Mouse (Mus musculus) heart, postnatal 25 days (tissue): Measurements from ENCODE around the gene Slc31a1. TPM values are rescaled to one million over a fixed set of nuclear protein-coding genes. Genes with fewer than 3 reads are reported as not detected.

Experiments used
- DNase-seq: peaks from one replicate; pipeline ENCODE4 v3.0.0; 2022; ENCODE audit warnings: low spot score
- intact Hi-C: fragments of 180-260 bp; cut with DNase I; formaldehyde crosslinking; loops from one replicate; pipeline ENCODE4 v1.15.1; 2025
- total RNA-seq, 2 experiments: library from RNA; stranded (reverse); gene quantifications; 2 replicates each; pipeline ENCODE4 v1.2.3; 2021

The Slc31a1 gene
- 10 to 100 TPM; 22.0 to 22.8 TPM for total RNA-seq

- intact Hi-C loops: loop anchor here (2.0 kb wide), 1 partner anchor 49 kb away; the partner anchor contains the start of genes Cdc26 and Prpf4
- peak; percentile 95 for DNase-seq
Observed at GRCm38 (mm10) chr4:62360088-62360804, at the start of gene Slc31a1, which contains the start of gene Fkbp15. Gene Slc31a1 (plus strand): TSS chr4:62360727. Gene Fkbp15 (minus strand): TSS chr4:62360548.

- intact Hi-C loops: no loop called here
- no peak for DNase-seq
Observed at GRCm38 (mm10) chr4:62312821-62313220, 47.7 kb upstream of the Slc31a1 start.

GRCm38 (mm10) chr4:62313641-62314211 lies 46.8 kb upstream of the Slc31a1 start:
- no peak for DNase-seq
- intact Hi-C loops: no loop called here

GRCm38 (mm10) chr4:62314516-62314915 lies 46.0 kb upstream of the Slc31a1 start:
- intact Hi-C loops: no loop called here
- no peak for DNase-seq

- intact Hi-C loops: no loop called here
- DNase-seq: no peak
Observed at GRCm38 (mm10) chr4:62316456-62316855, 44.1 kb upstream of the Slc31a1 start.

- no peak for DNase-seq
- intact Hi-C loops: no loop called here
Observed at GRCm38 (mm10) chr4:62318294-62318693, 42.2 kb upstream of the Slc31a1 start.

- intact Hi-C loops: no loop called here
Observed at GRCm38 (mm10) chr4:62322684-62323083, 37.8 kb upstream of the Slc31a1 start.

GRCm38 (mm10) chr4:62326111-62326510 lies 34.4 kb upstream of the Slc31a1 start:
- DNase-seq: no peak
- intact Hi-C loops: no loop called here

More at GRCm38 (mm10) chr4:62322684-62323083, 37.8 kb upstream of the Slc31a1 start:
- no peak for DNase-seq

GRCm38 (mm10) chr4:62328941-62329660 lies 31.4 kb upstream of the Slc31a1 start:
- intact Hi-C loops: no loop called here
- no peak for DNase-seq

GRCm38 (mm10) chr4:62331977-62332376 lies 28.6 kb upstream of the Slc31a1 start:
- DNase-seq: no peak
- intact Hi-C loops: no loop called here

- DNase-seq: no peak
- intact Hi-C loops: no loop called here
Observed at GRCm38 (mm10) chr4:62338536-62338935, 22.0 kb upstream of the Slc31a1 start.

- intact Hi-C loops: loop anchor here (10.0 kb wide), 1 partner anchor 61 kb away; the partner anchor contains the start of genes Cdc26 and Prpf4
- no peak for DNase-seq
Observed at GRCm38 (mm10) chr4:62344000-62344399, 16.5 kb upstream of the Slc31a1 start.

- intact Hi-C loops: loop anchor here (10.0 kb wide), 1 partner anchor 59 kb away; the partner anchor contains the start of genes Cdc26 and Prpf4
- DNase-seq: no peak
Observed at GRCm38 (mm10) chr4:62345827-62346226, 14.7 kb upstream of the Slc31a1 start.

- intact Hi-C loops: loop anchor here (10.0 kb wide), 1 partner anchor 57 kb away; the partner anchor contains the start of genes Cdc26 and Prpf4
- DNase-seq: no peak
Observed at GRCm38 (mm10) chr4:62347605-62348328, 12.8 kb upstream of the Slc31a1 start.

GRCm38 (mm10) chr4:62348329-62348705 lies 12.2 kb upstream of the Slc31a1 start:
- intact Hi-C loops: loop anchor here (10.0 kb wide), 1 partner anchor 56 kb away; the partner anchor contains the start of genes Cdc26 and Prpf4

GRCm38 (mm10) chr4:62349371-62349770 lies 11.2 kb upstream of the Slc31a1 start:
- intact Hi-C loops: loop anchor here (10.0 kb wide), 1 partner anchor 55 kb away; the partner anchor contains the start of genes Cdc26 and Prpf4
- no peak for DNase-seq

More at GRCm38 (mm10) chr4:62348329-62348705, 12.2 kb upstream of the Slc31a1 start:
- no peak for DNase-seq

- DNase-seq: no peak
- intact Hi-C loops: loop anchor here (10.0 kb wide), 1 partner anchor 147 kb away; the partner anchor contains the start of gene Hdhd3
Observed at GRCm38 (mm10) chr4:62357631-62358148, 2.8 kb upstream of the Slc31a1 start.

- intact Hi-C loops: loop anchor here (10.0 kb wide), 1 partner anchor 145 kb away; the partner anchor contains the start of gene Hdhd3
- DNase-seq: no peak
Observed at GRCm38 (mm10) chr4:62359256-62359775, 1.2 kb upstream of the Slc31a1 start.
